Mouse (Mus musculus): ENCODE data around the gene Mettl7a3. TPM values are rescaled to one million over a fixed set of nuclear protein-coding genes. Genes with fewer than 3 reads are reported as not detected.
"Not testable (repeated sequence)": the region's sequence is repeated elsewhere in the genome, so short reads cannot be mapped to it uniquely, and the experiment has no call there.

Gene Mettl7a3
- polyA plus RNA-seq, 1 experiment from 2014 or later, result not detected

- DNase-seq (no peak), ATAC-seq (no peak)
- H3K9me3 ChIP-seq (ENCODE audit: low read length), result no peaks in the 10 kb centered on the region
- no peaks in the 10 kb centered on the region for H3K27me3 ChIP-seq (ENCODE audit: insufficient read depth, low read length)
- no peak overlapping the region for H3K27ac ChIP-seq (ENCODE audit: low read depth)
- 0 out of 2 replicates have a peak, but pooled peaks cover 1% of the 10 kb centered on the region for H3K4me1 ChIP-seq (ENCODE audit: insufficient read depth)
- TF ChIP-seq CTCF (IDR thresholded peaks at IDR 0.05; ENCODE audit: low read depth) (no peak), EP300 (IDR thresholded peaks at IDR 0.05; ENCODE audit: low read depth) (no peak)
- no peak overlapping the region for H3K4me3 ChIP-seq (ENCODE audit: low read depth, low read length)
- WGBS (ENCODE audit: insufficient replicate concordance), result 83% methylated on average over 3 of the region's 3 CpGs
- H3K36me3 ChIP-seq (replicated peaks; ENCODE audit: insufficient read depth, low read length), result no peaks in the 10 kb centered on the region
- H3K9ac ChIP-seq (replicated peaks), result no peak overlapping the region
- no peak overlapping the region for H3K4me2 ChIP-seq (ENCODE audit: low read depth, low read length)
Measured at GRCm38 (mm10) chr15:100325235-100325634, 9.5 kb upstream of the Mettl7a3 start.

GRCm38 (mm10) chr15:100328089-100328488 is 6.6 kb upstream of the Mettl7a3 start:
- not testable (repeated sequence) for H3K36me3 ChIP-seq (replicated peaks; ENCODE audit: insufficient read depth, low read length); ATAC-seq; H3K4me3 ChIP-seq (ENCODE audit: low read depth, low read length); DNase-seq; H3K9ac ChIP-seq (replicated peaks); H3K4me2 ChIP-seq (ENCODE audit: low read depth, low read length); H3K9me3 ChIP-seq (ENCODE audit: low read length); H3K27me3 ChIP-seq (ENCODE audit: insufficient read depth, low read length); H3K4me1 ChIP-seq (ENCODE audit: insufficient read depth); H3K27ac ChIP-seq (ENCODE audit: low read depth)
- TF ChIP-seq CTCF (IDR thresholded peaks at IDR 0.05; ENCODE audit: low read depth), result peak; percentile 36
- WGBS (ENCODE audit: insufficient replicate concordance), result 62% methylated on average over 3 of the region's 4 CpGs

- not testable (repeated sequence) for H3K4me1 ChIP-seq (ENCODE audit: insufficient read depth); H3K4me3 ChIP-seq (ENCODE audit: low read depth, low read length); DNase-seq; H3K9me3 ChIP-seq (ENCODE audit: low read length); ATAC-seq; H3K27ac ChIP-seq (ENCODE audit: low read depth); H3K27me3 ChIP-seq (ENCODE audit: insufficient read depth, low read length); H3K36me3 ChIP-seq (replicated peaks; ENCODE audit: insufficient read depth, low read length); H3K9ac ChIP-seq (replicated peaks); H3K4me2 ChIP-seq (ENCODE audit: low read depth, low read length)
- 84% methylated on average over 8 of the region's 10 CpGs for WGBS (ENCODE audit: insufficient replicate concordance)
Measured at GRCm38 (mm10) chr15:100329336-100329735, 5.4 kb upstream of the Mettl7a3 start.

GRCm38 (mm10) chr15:100330739-100331138 is 4.0 kb upstream of the Mettl7a3 start:
- Histone ChIP-seq H3K4me1 (ENCODE audit: insufficient read depth) (no peaks in the 10 kb centered on the region), H3K27me3 (ENCODE audit: insufficient read depth, low read length) (no peaks in the 10 kb centered on the region), H3K4me2 (ENCODE audit: low read depth, low read length) (no peak overlapping the region), H3K36me3 (replicated peaks; ENCODE audit: insufficient read depth, low read length) (no peaks in the 10 kb centered on the region), H3K9ac (replicated peaks) (no peak overlapping the region), H3K9me3 (ENCODE audit: low read length) (no peaks in the 10 kb centered on the region), H3K4me3 (ENCODE audit: low read depth, low read length) (no peak overlapping the region), H3K27ac (ENCODE audit: low read depth) (no peak overlapping the region)
- no peak for ATAC-seq
- 87% methylated on average over 7 of the region's 7 CpGs for WGBS (ENCODE audit: insufficient replicate concordance)
- TF ChIP-seq EP300 (IDR thresholded peaks at IDR 0.05; ENCODE audit: low read depth) (no peak), CTCF (IDR thresholded peaks at IDR 0.05; ENCODE audit: low read depth) (no peak)
- no peak for DNase-seq

GRCm38 (mm10) chr15:100332077-100332961 is 2.4 kb upstream of the Mettl7a3 start:
- not testable (repeated sequence) for H3K36me3 ChIP-seq (replicated peaks; ENCODE audit: insufficient read depth, low read length)
- 17% methylated on average over 2 of the region's 10 CpGs for WGBS (ENCODE audit: insufficient replicate concordance)

GRCm38 (mm10) chr15:100337328-100337727 is 2.6 kb downstream of the Mettl7a3 start:
- H3K36me3 ChIP-seq (replicated peaks; ENCODE audit: insufficient read depth, low read length); H3K4me3 ChIP-seq (ENCODE audit: low read depth, low read length); H3K27me3 ChIP-seq (ENCODE audit: insufficient read depth, low read length); H3K27ac ChIP-seq (ENCODE audit: low read depth); H3K9ac ChIP-seq (replicated peaks); DNase-seq; H3K4me1 ChIP-seq (ENCODE audit: insufficient read depth); ATAC-seq; H3K9me3 ChIP-seq (ENCODE audit: low read length); H3K4me2 ChIP-seq (ENCODE audit: low read depth, low read length): not testable (repeated sequence)

More at GRCm38 (mm10) chr15:100332077-100332961, 2.4 kb upstream of the Mettl7a3 start:
- not testable (repeated sequence) for H3K9ac ChIP-seq (replicated peaks); H3K27ac ChIP-seq (ENCODE audit: low read depth); DNase-seq; H3K27me3 ChIP-seq (ENCODE audit: insufficient read depth, low read length); H3K9me3 ChIP-seq (ENCODE audit: low read length); H3K4me2 ChIP-seq (ENCODE audit: low read depth, low read length); H3K4me1 ChIP-seq (ENCODE audit: insufficient read depth); H3K4me3 ChIP-seq (ENCODE audit: low read depth, low read length)
- peak; percentile 83 for ATAC-seq
- TF ChIP-seq CTCF (IDR thresholded peaks at IDR 0.05; ENCODE audit: low read depth), result peak; percentile 36

Measured in liver, postnatal 0 days (tissue).